Mouse (Mus musculus) urinary bladder, postnatal 4 days (tissue): Measurements from ENCODE around the gene 4933405L10Rik.

Experiments used
- DNase-seq, 2 experiments: peaks; one replicate each; pipeline ENCODE4 v3.0.0; 2021 to 2022; ENCODE audit warnings: low spot score in 2 of 2

4933405L10Rik gene

DNA sequence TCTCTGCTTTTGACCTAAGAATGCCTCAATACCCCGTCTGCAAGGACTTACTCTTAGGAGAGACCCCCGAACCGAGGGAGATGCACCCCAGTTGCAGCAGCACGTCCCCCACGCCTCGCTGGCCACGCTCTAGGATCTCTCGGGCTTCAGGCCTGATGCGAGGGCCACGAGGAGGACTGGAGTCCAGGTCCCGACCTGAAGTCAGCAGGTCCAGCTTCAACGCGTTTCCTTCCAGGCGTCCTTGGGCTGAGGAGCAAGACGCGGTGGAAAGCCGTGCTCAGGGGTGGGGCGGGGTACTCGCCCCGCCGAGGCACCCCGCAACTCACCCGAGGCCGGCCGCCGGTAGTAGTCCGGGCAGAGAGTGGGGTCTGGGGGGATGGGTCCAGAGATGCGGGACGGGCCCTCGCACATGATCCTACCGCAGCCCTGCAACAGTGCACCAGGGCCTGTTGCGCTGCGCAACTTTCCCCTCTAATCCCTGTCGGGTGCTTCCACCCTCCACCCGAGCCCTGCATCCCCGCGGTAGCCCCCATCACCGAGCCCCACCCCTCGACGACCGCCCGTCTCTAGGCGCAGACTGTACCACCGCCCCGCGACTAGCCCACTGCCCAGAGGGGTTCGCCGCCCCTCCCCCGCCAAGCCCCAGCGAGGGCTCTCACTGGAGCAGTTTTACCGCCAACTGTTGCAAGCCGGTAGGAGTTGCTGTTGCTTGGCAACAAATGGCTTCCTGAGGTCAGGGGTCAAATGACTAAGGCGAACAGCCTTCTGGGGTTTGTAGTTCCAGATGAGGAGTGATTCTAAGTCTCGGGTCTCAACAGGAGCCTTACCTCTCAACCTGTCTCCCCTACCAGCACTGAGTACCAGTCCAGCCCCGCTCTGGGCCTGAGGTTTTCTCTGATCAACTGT is at the start of gene 4933405L10Rik, which contains the start of gene Enkd1:
Gene 4933405L10Rik (plus strand): TSS at position 158 of the 906 bp plus-strand sequence.
Gene Enkd1 (minus strand): TSS at position 713 of the 906 bp plus-strand sequence.
- peak; percentile 77 to 84 for DNase-seq

DNA sequence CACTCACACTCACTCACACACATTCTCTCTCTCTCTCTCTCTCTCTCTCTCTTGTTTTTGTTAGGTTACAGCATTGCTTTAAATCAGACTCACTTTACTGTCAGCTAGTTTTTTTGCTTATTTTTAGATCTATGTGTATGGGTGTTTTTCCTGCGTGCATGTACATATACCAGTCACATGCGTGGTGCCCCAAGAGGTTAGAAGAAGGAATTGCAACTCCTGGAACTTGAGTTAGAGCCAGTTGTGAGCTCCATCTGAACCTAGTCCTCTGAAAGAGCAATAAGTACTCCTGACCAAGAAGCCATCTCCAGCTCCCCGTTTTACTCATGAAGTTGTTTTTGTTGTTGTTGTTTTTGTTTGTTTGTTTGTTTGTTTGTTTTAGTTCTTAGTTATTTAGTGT is 46.3 kb upstream of the 4933405L10Rik start:
- no peak for DNase-seq

DNA sequence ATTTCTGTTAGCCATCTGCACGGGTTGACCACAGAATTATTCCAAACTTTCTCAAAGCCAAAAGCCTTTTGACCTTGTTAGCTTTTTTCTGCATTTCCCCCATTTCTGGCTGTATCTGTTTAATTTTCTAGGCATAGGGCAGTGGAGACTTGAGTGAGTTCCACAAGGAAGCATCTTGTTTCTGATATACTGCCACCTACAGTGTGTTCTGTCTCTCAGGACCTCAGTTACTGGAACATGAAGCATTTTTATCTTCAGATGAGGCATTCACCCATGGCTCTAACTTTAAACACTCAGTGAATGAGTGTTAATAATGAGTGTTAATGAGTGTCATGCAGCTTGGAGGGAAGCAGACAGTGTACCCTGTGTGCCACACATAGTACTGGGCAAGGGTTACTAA is 29.6 kb upstream of the 4933405L10Rik start:
- DNase-seq: no peak

DNA sequence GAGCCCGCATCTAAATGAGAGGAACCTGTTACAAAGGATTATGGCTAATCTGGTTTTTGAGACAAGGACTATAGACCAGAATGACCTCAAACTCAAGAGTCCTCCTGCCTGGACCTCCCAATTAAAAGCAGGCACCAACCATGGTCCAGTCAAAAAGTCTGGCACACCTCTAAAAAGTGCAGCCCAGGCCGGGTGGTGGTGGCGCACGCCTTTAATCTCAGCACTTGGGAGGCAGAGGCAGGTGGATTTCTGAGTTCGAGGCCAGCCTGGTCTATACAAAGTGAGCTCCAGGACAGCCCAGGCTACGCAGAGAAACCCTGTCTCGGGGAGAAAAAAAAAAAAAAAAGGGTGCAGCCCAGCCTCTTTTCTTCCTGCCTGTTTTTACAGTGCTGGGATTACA is 22.1 kb upstream of the 4933405L10Rik start:
- DNase-seq: no peak

DNA sequence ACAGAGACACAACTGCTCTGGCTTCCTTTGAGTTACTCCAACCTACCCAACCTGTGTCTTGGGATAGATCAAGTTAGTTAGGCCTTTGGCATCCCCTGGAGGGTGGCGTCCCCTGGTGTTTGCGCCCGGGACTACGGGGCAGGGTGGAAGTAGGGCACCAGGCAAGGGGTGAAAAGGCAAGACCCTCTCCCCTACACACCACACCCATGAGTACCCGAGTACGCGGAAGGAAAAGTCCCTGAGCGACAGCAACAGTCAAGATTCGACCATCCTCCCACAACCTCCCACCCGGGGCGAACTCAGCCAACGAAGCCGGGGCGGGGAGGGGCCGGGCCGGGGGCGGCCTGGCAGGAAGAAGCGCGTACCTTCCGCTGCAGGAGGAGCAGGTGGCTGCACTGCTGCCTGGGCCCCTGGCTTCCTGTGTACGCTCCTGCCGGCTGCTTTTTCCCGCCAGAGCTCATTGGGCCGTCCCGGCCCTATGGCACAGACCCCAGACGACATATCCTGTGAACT is 21.6 kb upstream of the 4933405L10Rik start, which contains the start of gene Carmil2:
Gene Carmil2 (plus strand): TSS at position 479 of the 513 bp plus-strand sequence.
- no peak for DNase-seq

DNA sequence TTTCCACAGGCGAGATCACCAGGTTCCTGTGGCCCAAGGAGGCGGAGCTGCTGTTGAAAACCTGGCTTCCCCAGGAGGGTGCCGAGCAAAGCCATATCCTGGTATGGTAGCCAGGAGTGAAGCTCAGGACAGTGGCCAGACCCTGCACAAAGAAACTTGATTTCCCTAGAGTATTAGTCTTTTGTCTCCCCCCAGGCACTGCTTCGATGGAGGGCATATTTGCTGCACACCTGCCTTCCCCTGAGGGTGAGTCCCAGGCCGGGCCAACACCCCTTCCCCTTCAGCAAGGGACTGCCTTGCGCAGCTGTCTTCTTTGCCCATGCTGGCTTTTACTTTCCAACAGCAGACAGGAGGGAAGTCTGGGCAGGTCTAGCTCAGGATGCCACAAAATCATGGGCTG is 20.9 kb upstream of the 4933405L10Rik start:
- no peak for DNase-seq

DNA sequence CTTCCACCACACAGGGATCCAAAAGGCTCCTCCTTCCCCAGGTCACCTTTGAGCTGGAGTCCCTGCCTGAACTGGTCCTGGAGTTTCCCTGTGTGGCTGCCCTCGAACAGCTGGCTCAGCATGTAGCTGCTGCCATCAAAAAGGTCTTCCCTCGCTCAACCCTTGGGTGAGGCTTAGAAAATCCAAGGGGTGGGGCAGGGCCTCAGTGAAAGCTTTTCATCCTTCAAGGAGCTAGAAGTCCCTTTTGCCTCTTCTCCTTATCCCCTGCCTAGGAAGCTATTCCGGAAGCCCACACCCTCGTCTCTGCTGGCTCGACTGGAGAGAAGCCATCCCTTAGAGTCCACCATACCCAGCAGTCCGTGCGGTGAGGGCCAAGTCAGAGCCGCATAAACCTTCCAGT is 19.9 kb upstream of the 4933405L10Rik start:
- no peak for DNase-seq

DNA sequence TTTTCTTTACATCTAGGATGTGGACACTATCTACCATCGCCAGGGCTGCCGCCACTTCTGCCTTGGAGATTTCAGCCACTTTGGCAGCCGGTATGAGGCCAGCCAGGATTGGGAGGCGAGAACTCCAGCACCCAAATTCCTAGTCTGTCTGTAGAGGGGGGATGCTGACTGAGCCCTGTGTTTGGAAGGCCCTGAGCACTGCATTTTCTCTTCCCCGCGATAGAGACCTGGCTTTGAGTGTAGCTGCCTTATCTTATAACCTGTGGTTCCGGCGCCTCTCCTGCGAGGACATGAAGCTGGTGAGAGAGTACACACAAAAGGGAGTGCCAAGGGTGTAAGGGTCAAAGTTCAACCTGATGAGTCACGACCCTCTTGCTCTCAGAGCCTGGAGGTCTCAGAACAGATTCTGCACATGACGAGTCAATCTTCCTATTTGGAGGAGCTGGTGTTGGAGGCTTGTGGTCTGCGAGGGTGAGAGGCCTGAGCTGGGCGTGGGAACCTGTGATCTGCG is 19.2 kb upstream of the 4933405L10Rik start:
- DNase-seq: no peak

DNA sequence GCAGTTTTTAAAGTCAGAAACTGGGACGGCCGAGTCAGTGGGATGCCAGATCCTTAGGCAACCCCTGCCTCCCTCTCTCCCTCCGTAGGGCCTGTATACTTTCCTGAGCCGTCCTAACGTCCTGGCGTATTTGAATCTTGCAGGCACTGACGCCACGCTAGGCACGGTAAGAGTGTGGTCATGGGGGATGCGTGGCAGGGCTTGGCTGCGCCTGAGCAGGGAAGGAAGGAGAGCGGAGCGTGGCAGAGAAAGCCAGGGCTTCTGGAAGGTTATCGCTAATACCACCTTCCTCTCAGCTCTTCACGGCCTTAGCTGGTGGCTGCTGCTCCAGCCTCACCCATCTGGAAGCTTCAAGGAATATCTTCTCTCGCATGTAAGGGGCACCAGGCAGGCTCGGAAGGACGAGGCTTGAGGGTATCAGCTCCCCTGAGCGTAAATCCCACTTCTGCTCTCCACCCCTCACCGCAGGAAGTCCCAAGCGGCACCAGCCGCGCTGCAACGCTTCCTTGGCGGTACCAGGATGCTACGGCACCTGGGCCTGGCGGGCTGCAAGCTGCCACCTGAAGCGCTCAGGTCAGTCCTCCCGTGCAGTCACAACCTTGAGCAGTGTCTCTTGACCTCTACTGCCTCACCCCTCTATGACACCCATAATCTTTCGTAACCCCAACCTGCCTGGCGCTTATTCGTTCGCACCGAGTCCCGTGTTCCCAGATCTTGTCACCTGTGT is 18.0 kb upstream of the 4933405L10Rik start:
- no peak for DNase-seq

DNA sequence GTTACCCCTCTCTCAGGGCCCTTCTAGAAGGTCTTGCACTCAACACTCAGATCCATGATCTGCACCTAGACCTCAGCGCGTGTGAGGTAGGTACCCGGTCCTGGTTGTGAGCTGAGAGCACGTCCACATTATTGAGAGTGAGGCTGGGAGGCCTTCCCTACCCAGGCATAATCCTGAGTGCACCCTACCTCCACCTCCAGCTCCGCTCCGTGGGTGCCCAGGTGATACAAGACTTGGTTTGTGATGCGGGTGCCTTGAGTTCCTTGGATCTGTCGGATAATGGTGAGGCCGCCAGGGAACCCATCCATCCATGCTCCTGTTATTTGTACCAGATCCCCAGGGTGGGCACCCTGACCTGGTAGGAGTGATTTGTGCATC is 17.5 kb upstream of the 4933405L10Rik start:
- no peak for DNase-seq

DNA sequence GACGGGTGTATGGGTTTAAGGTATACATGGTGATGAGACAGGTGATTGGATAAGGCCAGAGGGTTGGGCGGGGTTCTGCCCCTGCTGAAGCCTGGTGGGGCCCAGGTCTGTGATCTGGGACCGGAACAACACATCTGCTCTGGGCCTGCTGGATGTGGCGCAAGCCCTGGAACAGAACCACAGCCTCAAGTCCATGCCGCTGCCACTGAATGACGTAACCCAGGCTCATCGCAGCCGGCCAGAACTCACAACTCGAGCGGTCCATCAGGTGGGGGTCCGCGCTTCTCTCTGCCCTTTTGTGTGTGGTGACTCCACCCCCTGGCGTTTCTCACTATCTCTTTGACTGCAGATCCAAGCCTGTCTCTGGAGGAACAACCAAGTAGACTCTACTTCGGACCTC is 16.5 kb upstream of the 4933405L10Rik start:
- no peak for DNase-seq

DNA sequence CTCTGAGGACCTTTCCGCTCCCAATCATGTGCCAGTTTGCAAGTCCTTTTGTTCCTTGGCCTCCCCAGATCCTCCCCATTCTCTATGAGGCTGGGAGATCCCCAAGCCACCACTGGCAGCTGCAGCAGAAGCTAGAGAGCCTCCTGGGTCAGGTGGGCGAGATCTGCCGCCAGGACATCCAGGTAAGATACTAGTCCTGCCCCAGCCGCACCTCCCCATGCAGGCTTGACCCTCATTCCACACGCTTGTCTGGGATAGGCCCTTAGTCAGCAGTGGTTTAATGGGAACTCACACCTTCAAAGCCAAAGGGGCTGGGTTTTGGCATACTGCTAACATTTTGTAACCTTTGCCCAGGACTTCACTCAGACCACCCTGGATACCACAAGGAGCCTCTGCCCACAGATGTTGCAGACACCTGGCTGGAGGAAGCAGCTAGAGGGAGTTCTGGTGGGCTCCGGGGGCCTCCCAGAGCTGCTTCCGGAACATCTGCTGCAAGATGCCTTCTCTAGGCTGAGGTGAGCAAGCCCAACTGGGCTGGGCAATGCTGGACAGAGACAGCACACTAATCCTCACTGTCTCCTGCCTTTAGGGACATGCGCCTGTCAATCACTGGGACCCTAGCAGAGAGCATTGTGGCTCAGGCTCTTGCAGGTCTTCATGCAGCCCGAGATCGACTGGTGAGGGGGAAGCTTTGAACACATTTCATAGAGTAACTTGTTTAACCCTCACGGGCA is 14.8 kb upstream of the 4933405L10Rik start:
- no peak for DNase-seq

DNA sequence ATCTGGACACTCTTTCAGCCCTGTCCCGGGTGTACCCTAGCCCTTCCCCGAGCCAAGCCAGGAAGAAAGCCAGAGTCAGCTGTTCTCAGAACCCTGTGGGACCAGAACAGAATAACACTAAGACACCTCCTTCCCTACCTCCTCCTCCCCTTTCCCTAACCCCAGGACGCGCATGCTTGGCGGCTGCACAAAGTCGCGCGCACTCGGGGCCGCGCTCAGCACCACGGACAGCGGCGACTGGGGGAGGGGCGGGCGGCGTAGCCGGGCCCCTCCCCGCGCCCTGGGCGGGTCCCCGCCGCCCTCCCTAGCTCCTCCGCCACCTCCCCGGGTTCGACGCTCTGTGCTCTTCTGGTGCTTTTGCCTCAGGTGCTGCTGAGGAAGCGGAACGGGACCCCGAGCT is 13.8 kb upstream of the 4933405L10Rik start:
- peak in 1 of 2 experiments; percentile 60 for DNase-seq

DNA sequence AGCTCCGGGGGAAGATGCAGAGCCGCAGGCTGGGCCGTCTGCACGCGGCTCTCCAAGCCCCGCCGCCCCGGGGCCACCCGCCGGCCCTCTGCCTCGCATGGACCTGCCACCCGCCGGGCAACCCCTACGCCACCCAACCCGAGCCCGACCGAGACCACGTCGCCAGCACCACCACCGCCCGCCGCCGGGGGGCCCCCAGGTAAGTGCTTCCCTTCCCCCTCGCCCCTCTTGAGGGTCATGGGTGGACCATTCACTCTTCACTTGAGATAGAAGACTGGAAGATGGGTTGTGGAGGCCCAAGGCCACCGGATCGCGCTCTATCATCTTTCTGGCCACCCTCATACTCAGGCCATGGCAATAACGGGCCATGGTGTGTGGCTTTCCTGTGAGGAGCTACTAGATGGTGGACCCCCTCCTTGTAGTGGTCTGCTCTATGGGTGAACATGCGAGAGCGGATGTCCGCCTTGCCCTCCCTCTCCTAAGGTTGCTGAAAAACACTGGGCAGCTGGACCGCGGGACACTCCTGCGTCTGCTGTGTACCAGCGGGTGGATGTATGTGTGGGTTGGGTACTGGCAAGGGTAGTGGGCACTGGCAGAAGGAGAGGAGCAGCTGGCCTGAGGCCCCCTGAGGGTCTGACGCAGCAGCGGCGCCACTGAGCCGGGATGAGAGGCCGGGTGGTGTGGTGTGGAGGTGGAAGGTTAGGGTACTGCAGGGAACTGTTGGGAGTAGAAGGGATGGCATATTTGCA is 13.2 kb upstream of the 4933405L10Rik start:
- no peak for DNase-seq

DNA sequence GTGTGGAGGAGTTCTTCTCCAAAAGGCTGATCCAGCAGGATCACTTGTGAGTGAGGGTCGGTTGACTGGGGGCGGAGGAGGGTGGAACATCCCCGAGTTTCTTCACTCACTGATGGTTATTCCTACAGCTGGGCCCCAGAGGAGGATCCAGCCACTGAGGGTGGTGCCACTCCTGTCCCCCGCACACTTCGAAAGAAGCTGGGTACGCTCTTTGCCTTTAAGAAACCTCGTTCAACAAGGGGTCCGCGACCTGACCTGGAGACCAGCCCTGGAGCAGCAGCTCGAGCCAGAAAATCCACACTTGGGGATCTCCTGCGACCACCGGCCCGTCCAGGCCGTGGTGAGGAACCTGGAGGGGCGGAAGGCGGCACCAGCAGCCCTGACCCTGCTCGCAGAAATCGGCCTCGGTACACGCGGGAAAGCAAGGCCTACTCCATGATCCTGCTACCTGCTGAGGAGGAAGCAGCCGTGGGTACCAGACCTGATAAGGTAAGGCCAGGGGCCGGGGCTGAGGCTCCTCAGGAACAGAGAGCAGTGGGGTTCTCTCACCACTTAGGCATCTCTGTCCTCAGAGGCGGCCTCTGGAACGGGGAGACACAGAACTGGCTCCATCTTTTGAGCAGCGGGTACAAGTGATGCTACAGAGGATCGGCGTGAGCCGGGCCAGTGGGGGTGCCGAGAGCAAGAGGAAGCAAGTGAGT is 12.2 kb upstream of the 4933405L10Rik start:
- DNase-seq: no peak

DNA sequence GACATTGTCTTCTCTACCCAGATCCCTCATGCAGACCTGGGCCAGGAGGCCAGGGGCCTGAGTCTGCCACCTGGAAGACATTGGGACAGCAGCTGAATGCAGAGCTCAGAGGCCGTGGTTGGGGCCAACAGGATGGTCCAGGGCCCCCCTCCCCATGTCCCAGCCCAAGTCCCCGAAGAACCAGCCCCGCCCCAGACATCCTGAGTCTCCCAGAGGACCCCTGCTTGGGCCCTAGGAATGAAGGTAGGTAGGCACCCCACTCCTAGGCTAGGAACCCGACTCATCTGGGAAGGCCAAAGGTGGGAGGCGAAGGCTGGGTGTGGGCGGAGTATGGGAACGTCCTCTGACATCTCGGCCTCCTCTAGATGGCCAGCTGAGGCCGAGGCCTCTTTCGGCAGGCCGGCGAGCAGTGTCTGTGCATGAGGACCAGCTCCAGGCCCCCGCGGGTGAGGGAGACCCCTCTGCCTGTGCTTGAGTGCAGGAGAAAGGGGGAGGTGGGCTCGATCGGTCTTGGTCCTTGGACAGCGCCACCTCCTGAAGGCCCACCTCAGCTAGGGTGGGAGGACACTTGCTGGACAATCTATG is 10.2 kb upstream of the 4933405L10Rik start:
- no peak for DNase-seq

DNA sequence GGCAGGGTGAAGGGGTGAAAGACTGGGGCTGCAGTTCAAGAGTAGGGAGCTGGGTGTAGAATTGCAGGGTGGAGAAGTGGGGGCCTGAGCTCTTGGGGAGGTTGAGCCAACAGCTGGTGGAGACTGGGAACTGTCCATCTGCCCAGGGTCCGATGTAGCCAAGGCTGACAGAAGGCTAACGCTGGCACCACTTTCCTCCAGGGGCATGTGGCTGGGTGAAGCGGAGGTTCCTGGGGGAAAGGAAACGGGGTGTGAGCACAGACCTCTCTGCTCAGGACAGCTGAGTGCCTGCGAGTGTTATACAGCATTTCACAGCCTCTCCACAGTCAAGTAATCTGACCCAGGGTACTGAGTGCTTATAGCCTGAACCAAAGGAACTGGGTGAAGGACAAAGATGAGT is 8.7 kb upstream of the 4933405L10Rik start:
- DNase-seq: no peak

DNA sequence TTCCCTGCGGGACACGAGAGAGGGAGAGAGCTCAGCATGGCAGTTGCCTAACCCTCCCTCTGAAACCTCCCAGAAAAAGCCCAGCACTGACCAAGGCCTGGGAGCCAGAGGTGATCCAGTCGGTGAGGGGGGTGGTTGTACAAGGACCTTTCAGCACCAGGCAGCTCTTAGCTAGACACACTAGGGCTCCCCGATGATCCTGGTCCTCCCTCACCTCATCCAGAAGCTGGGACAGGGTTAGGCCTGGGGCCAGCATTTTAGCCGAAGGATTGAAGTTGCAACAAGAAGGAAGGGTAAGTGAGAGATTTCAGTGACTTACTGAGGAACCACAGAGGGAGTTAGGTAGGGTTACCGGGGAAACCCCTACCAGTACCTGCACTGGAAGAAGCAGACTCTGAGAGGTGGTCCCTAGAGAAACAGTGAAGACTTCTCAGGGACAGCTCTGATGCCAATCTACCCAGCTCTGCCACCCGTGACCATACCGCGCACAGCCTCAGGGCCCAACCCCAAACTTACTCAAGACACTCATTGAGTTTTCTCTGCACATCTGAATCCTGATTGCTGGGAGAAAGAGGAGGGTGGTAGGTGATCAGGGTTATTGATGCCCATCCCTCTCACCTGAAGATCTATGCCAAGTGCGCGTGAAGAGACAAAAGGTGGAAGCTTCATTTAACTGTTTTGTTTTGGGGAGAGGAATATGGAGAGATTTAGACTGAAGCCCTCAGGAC is 7.8 kb upstream of the 4933405L10Rik start:
- no peak for DNase-seq

DNA sequence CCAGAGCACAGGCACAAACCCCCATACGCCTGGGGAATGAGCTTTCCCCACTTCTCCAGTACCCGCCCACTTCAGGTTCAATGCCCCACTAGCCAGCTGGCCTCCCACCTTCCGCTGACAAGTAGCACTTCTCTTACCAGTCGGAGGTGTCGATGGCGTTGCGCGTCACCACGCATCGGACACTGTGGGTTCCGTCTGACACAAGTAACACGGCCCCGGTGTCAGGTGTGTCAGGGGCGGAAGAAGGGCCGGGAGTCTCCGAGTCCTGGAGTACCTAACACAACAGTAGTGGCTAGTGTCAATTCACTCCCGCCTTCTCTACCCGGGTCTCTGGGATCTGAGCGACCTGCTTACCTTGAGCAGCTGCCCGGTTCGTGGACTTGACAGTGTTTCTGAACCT is 6.9 kb upstream of the 4933405L10Rik start:
- no peak for DNase-seq
